Mouse (Mus musculus) layer of hippocampus, postnatal 14 days (tissue): ENCODE results near the gene Ddx58. TPM values are rescaled to one million over a fixed set of nuclear protein-coding genes. Genes with fewer than 3 reads are reported as not detected.
A peak's percentile ranks its signal among the peaks of the same experiment; 100 is the strongest.

Experiments
- DNase-seq, 2 experiments: peaks; one replicate each; pipeline ENCODE4 v3.0.0; 2021 to 2022; ENCODE audit warnings: low spot score in 2 of 2, mixed read lengths in 1 of 2
- long read RNA-seq, 2 experiments: library from polyadenylated mRNA; stranded (forward); transcript quantifications; one replicate each; pipeline ENCODE4 v2.0.0; 2021
- total RNA-seq, 2 experiments: library from RNA; stranded (reverse); gene quantifications; 2 replicates each; pipeline ENCODE4 v1.2.3; 2021

Gene Ddx58
- total RNA-seq, result 1 to 10 TPM; 3.0 to 4.4 TPM
- long read RNA-seq, experiment 1, partial matches to known transcripts, result 0 of 1 reads
- long read RNA-seq, experiment 1, other reads (novel, unspliced or antisense), result 1 of 1 reads
- long read RNA-seq, experiment 2, partial matches to known transcripts, result 1 of 5 reads
- long read RNA-seq, experiment 2, other reads (novel, unspliced or antisense), result 1 of 5 reads

- DNase-seq, result peak; percentile 8 to 14
Measured at GRCm38 (mm10) chr4:40239409-40240271, at the start of gene Ddx58. Gene Ddx58, minus strand, starts transcription at chr4:40239828.

- no peak for DNase-seq
Measured at GRCm38 (mm10) chr4:40289046-40289445, 49.4 kb upstream of the Ddx58 start.

DNA sequence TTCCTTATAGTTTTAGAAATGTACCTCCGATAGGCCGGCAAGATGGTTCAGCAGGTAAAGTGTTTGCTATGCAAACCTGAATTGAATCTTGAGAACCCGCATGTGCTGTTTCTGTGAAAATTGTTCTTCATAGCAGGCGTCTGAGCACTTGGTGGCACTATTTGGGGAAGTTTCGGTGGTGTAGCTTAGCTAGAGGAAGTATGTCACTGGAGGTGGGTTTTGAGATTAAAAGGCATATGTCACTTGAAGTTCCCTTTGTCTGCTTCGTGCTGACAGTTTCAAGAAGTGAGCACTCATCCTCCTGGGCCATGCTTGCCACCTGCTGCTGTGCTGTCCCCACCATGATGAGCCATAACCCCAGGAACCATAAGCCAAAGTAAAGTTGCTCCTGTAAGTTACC is 47.8 kb upstream of the Ddx58 start:
- no peak for DNase-seq

- peak; percentile 62 to 73 for DNase-seq
Measured at GRCm38 (mm10) chr4:40285582-40285981, 46.0 kb upstream of the Ddx58 start.

DNA sequence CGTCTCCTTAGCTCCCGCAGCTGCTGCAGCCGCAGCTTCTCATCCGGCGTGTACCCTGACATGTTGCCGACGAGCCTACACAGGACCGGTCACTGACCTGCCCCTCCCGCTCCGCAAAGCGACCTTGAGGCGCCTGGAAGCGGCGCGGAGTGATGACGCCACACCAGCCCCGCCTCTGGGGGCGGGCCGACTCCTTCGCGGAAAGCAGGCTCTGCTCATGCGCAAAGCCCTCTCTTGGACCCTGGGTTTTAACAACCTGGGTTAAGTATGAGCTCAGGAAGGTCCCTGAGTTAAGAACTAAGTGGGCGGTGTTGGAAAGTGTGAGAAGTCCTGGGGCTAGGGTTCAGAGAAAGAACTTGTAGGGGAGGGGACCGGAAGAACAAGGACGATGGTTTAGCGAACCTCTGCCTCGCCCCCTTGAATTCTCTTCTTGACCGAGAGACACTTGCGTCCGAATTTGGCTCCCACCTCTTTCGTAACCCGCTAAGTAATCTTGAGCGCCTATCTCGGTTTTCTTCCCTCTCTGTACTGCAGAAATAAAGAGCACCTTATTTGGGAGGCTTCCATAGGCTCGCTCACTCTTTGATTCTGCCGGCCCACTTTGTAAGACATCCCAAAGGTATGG is 39.8 kb upstream of the Ddx58 start, which contains the start of gene Ndufb6:
Gene Ndufb6, minus strand, starts transcription at position 146 of the 625 bp plus-strand sequence.
- DNase-seq, result peak; percentile 90 to 93

DNA sequence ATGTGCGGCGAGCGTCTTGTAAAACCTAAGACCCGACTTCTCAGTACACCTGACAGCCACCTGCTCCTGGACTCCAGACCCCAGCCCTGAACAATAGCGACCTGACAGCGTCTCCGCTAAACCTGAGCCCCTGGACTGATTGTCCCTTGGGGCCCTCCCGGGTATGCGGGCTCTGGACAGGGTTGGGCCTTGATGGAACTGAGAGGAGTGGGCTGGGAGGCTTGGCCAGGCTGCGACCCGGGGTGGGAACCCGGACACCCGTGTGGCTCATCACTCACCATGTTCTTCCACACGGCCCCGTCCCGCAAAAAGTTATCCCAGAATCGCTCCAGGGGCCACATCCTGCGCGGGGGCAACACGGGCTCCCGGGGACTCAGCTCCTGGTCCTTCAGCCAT is 39.2 kb upstream of the Ddx58 start:
- DNase-seq, result peak in 1 of 2 experiments; percentile 15

- DNase-seq, result peak; percentile 96 to 97
Measured at GRCm38 (mm10) chr4:40269430-40270032, 29.9 kb upstream of the Ddx58 start, which contains the start of the genes Smim27 and Topors. Gene Smim27, plus strand, starts transcription at chr4:40269579. Gene Topors, minus strand, starts transcription at chr4:40269850.

DNA sequence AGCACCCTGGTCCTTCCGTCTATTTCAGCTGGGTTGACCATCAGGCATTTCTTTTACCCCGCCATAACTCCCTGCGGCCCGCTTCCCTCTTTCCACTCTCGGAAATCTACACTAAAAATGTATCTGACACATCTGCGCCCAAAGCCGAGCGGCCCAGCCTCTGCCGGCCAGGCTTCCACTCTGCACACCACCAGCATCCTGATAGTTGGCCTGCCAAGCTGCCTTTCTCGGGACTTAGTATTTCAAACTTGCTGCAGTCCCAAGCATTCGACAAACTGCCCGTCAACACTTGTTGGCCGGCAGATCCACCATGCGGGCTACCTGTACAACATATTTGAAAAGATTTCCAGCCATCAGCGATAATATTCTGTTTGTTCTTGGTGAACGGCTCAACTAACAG is 29.2 kb upstream of the Ddx58 start:
- peak in 1 of 2 experiments; percentile 37 for DNase-seq

DNA sequence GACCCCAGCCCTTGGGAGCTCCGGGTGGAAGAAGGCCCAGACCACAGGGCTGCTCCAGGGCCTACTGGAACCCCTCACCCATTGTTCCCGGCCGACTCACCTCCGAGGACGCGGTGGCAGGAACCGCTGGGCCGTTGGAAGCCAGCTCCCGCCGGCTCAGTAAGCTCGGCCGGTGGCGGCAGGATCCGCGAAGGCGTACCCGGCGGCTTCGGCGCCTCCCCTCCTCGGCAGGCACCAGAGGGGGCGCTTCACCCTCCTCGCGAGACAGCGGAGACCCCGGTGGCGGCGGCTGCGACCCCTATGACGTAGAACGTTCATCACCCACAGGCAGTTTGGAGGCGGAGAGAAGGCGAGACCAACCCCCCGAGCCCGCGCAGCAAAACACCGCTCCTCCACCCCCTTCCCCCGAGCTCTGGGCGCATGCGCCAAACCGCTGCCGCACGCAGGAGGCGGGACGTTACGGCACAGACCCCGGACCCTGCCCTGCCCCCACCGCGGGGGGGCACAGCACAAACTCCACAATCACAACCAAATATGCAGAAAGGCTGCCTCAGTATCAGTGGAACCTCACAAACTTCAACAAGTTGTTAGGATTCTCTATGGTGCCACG is 28.7 kb upstream of the Ddx58 start:
- peak; percentile 92 to 94 for DNase-seq

- DNase-seq, result no peak
Measured at GRCm38 (mm10) chr4:40267681-40268080, 28.1 kb upstream of the Ddx58 start.

- peak in 1 of 2 experiments; percentile 20 for DNase-seq
Measured at GRCm38 (mm10) chr4:40264321-40264720, 24.7 kb upstream of the Ddx58 start.

DNA sequence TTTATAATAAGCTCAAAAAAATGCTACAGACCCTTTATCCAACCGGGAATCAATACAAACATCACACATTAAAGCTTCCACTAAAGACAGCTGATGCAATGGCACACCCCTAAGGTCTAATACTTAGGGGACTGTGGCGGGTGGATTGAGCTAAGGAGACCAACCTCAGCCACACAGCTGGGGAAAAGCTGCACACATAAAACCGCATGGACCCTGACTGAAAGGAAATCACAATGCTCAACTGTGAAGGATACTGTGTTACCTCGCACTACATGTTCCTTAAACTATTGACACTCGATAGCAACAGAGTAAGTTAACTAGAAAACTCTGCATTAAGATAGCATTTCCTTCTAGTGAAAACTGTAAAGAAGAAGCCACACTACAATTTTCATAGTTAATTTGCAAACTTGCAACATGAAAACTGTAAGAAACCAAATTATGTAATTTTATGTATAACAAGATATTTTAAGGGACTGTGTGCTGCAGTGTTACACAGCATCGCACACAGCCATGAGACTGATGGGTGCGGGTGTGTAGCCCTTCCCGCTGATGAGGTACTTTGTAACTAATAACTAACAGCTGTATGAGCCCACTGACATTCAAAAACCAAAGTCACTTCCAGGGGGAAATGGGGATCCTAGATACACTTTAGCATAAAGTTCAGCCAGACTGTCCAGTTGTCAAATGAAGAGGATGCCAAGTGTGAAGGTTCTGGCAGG is 14.9 kb upstream of the Ddx58 start:
- no peak for DNase-seq

DNA sequence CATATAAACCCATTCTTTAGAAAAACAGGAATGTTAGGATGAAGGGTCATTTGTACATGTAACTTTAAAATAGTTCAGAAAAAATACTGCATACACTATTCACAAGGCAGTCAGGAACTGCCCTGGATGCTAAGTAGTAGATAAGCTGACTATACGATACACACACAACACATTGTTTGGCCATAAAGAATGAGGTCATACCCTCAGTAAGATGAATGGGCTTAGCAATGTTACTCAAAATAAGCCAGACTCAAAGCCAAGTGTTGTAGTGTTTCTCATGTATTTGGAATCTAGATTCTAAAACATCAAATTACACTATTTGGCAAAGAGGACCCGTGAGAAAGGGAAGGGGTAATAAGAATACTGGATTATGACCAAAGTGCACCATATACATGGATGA is 14.1 kb upstream of the Ddx58 start:
- no peak for DNase-seq

GRCm38 (mm10) chr4:40250984-40251383 is 11.4 kb upstream of the Ddx58 start:
- DNase-seq, result no peak

- DNase-seq, result no peak
Measured at GRCm38 (mm10) chr4:40244035-40244434, 4.4 kb upstream of the Ddx58 start.

GRCm38 (mm10) chr4:40243006-40243405 is 3.4 kb upstream of the Ddx58 start:
- DNase-seq, result no peak

DNA sequence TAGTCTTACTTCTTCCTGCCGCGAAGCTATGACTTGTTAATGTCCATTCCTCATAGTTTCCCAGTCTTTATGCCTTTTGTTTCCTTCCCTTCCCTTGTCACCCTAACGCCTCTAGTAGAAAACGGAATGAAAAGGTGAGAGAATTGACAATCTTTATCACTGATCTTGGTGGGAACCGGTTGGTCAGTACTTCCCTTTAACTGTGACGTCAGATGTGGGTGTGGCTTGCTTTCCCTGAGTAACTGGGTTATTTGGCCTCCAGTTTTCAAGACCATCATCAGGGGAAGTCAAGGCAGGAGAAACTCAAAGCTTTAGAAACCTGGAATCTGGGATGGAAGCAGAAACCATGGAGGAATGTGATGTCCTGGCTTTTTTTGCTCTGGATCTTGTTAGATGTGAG is 2.3 kb upstream of the Ddx58 start:
- DNase-seq, result no peak

GRCm38 (mm10) chr4:40240272-40240744 is 680 bp upstream of the Ddx58 start:
- no peak for DNase-seq

DNA sequence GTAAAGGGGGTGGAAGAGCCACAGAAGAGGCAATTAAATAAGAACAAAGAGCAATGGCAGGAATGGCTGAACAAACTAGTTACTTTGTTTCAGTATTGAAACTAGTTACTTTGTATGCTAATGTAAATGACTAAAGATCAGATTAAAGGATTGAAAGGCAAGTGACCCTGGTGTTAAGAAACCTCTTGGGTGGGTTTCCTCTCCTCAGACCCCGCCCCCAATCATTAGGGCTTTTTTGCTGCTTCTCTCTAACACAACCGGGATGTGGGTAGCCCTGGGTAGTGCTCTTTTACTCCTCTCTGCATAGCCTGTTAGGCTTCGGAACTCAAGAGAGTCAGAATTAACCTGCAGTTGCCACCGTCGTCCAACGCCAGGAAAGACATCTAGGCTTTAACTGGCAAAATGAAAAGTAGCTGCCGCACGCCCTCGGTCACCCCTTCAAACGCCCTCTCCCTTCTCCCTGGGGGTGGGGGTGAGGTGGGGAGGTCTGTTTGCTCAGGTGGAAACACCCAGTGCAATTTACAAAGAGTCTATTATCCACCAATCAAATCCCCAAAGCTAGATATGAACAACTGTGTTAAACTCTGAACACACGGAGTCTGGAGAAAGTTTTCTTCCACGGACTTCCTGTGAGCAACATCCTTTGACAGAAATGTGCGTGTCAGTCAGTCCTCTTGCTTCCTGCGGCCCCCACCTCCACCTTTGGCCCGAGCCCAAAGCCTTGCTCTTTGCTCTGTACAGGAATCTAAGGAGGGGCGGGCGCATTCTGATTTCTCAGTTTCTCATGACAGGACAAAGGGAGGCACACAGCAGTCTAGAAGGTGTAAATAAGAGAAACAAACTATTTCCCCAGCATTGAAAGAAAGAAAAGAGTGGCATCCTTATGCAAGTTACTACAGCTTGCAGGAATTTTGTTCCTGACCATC is 882 bp downstream of the Ddx58 start:
- DNase-seq, result no peak
